Mouse (Mus musculus) lung, postnatal 0 days (tissue): ENCODE results near the gene Phf21a.

Source experiments
- CTCF ChIP-seq: IDR thresholded peaks from 2 replicates; pipeline ENCODE4 v1.5.1; 2016; ENCODE audit warnings: antibody characterized with exemption, mild to moderate bottlenecking
- EP300 ChIP-seq: IDR thresholded peaks from 2 replicates; pipeline ENCODE4 v1.6.1; 2016; ENCODE audit warnings: antibody characterized with exemption, mild to moderate bottlenecking, control low read depth

- peak; percentile 38 for TF ChIP-seq EP300
- TF ChIP-seq CTCF = peak; percentile 27; the same call in 1 of the 2 replicates
These were observed 147.4 kb downstream of the Phf21a start for GRCm38 (mm10) chr2:92240299-92240698.
